Mouse (Mus musculus): Measurements from ENCODE around the gene Ccdc8. TPM values are rescaled to one million over a fixed set of nuclear protein-coding genes. Genes with fewer than 3 reads are reported as not detected.

Ccdc8 gene
- polyA plus RNA-seq, 1 experiment: 0.81 TPM

DNA sequence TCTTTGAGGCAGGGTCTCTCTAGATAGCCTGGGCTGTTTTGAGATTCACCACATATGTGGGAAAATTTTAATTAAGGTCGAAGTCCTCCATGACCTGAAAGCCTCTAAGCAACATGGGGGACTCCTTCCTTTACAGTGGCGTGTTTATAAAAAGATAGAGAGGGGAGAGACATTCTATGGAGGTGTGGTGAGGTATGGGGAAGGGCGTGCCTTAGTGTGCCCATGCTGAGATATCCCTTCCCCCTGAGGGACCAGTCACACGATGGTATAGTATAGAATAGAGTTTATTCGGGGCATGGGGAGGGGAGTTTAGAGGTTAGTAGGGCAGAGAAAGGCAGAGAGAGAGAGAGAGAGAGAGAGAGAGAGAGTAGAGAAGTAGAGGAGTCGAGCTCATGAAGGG is 14.3 kb upstream of the Ccdc8 start:
- TF ChIP-seq POLR2A (IDR thresholded peaks at IDR 0.05; ENCODE audit: low read depth, low read length) (no peak), CTCF (conservative IDR thresholded peaks at IDR 0.05; ENCODE audit: insufficient read depth, insufficient read length, low read depth, low read length) (no peak)
- no peak overlapping the region for H3K4me3 ChIP-seq (ENCODE audit: insufficient read depth, low read depth, low read length)
- H3K4me1 ChIP-seq (ENCODE audit: control insufficient read depth, insufficient read depth, low read length): no peaks in the 10 kb centered on the region
- DNase-seq: no peak
- H3K27me3 ChIP-seq (replicated peaks; ENCODE audit: control insufficient read depth, insufficient read depth, low read length): no peaks in the 10 kb centered on the region
- no peaks in the 10 kb centered on the region for H3K36me3 ChIP-seq (ENCODE audit: control insufficient read depth, insufficient read depth, low read length)
- H3K27ac ChIP-seq (ENCODE audit: insufficient read depth, low read depth, low read length): no peak overlapping the region
- WGBS: 74% methylated on average over 6 of the region's 6 CpGs

DNA sequence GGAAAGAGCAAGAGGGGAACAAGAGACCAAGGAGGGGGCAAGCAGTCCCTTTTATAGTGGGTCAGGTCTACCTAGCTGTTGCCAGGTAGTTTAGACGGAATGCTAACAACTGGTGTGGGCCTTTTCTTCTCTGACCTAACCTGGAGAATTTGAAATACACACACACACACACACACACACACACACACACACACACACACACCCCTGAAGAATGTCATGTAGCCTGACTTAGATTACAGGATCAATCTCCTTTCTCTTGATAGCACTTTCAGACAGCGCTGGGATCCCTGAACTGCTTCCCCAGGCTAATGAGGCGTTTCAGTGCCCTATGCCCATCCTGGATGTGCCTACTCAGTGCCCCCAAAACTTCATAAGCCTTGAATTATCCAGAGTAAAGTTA is 13.9 kb upstream of the Ccdc8 start:
- WGBS: 81% methylated on average over 3 of the region's 3 CpGs
- H3K4me1 ChIP-seq (ENCODE audit: control insufficient read depth, insufficient read depth, low read length): no peaks in the 10 kb centered on the region
- no peak for DNase-seq
- no peak overlapping the region for H3K4me3 ChIP-seq (ENCODE audit: insufficient read depth, low read depth, low read length)
- no peaks in the 10 kb centered on the region for H3K27me3 ChIP-seq (replicated peaks; ENCODE audit: control insufficient read depth, insufficient read depth, low read length)
- no peaks in the 10 kb centered on the region for H3K36me3 ChIP-seq (ENCODE audit: control insufficient read depth, insufficient read depth, low read length)
- no peak overlapping the region for H3K27ac ChIP-seq (ENCODE audit: insufficient read depth, low read depth, low read length)
- TF ChIP-seq CTCF (conservative IDR thresholded peaks at IDR 0.05; ENCODE audit: insufficient read depth, insufficient read length, low read depth, low read length) (no peak), POLR2A (IDR thresholded peaks at IDR 0.05; ENCODE audit: low read depth, low read length) (no peak)

DNA sequence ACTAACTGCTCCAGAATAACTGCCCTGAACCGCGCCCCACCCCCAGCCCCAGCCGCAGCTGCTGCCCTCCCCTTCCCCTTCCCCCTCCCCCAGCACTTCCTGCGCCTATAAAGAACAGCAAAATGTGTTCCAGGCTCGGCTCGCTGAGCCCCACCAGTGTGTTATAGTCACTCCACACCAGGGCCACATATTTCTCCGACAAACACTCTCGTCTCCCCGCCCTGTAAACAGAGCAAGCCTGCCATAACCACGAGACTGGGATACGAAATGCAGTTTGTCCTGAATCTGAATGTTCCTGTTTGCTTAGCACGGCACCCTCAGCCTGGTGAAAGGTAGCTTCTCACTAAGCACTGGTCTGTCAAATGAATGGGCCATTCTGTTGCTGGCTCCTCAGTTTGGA is 12.2 kb upstream of the Ccdc8 start:
- 2% methylated on average over 12 of the region's 12 CpGs for WGBS

DNA sequence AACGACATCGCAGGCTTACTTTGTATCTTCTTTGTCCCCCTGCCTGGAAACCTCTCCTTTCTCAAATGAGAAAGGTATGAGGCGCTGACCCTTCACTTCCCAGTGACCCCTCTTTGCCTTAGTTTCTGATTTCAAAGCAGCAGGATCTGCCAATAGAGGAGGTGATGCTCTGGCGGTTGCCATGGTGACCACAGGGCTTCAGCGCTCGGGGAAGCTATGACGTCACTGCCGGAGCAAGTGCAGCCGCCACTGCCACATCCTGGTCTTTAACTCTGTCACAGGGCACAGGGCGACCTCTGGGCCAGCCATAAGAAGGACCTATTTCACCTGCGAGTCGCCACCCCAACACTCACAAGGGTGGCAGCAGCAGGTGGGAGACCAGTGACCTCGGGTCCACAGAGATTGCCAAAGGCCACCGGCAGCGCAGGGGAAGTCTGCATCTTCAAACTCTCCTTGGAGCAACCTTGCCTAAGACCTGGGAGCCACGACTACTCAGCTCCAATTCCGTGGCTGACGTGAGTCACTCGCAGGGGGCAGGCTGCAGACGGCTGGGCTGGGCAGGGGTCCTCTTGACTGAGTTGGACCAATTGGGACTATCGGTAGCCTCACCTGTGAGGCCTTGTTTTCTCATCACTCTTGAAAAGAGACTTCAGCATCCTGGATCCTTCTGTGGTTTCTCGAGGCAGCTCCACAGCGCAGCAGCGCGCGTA is 9.5 kb upstream of the Ccdc8 start, which contains the start of gene Gm42372:
TSS of gene Gm42372 (plus strand) at position 228 of the 710 bp plus-strand sequence.
- Histone ChIP-seq H3K36me3 (ENCODE audit: control insufficient read depth, insufficient read depth, low read length) (no peaks in the 10 kb centered on the region), H3K27ac (ENCODE audit: insufficient read depth, low read depth, low read length) (no peak within 1 kb of the TSS), H3K4me1 (ENCODE audit: control insufficient read depth, insufficient read depth, low read length) (no peaks in the 10 kb centered on the region), H3K27me3 (replicated peaks; ENCODE audit: control insufficient read depth, insufficient read depth, low read length) (no peaks in the 10 kb centered on the region), H3K4me3 (ENCODE audit: insufficient read depth, low read depth, low read length) (no peak within 1 kb of the TSS)
- 33% methylated on average over 26 of the region's 26 CpGs for WGBS
- peak; percentile 17 for DNase-seq
- no peak for TF ChIP-seq POLR2A (IDR thresholded peaks at IDR 0.05; ENCODE audit: low read depth, low read length)
- TF ChIP-seq CTCF (conservative IDR thresholded peaks at IDR 0.05; ENCODE audit: insufficient read depth, insufficient read length, low read depth, low read length): no peak

More for the DNA sequence above, 12.2 kb upstream of the Ccdc8 start:
- Histone ChIP-seq H3K4me3 (ENCODE audit: insufficient read depth, low read depth, low read length) (peak overlapping the region; percentile 2; the same call in 1 of the 2 replicates), H3K27me3 (replicated peaks; ENCODE audit: control insufficient read depth, insufficient read depth, low read length) (no peaks in the 10 kb centered on the region), H3K36me3 (ENCODE audit: control insufficient read depth, insufficient read depth, low read length) (no peaks in the 10 kb centered on the region), H3K27ac (ENCODE audit: insufficient read depth, low read depth, low read length) (no peak overlapping the region), H3K4me1 (ENCODE audit: control insufficient read depth, insufficient read depth, low read length) (no peaks in the 10 kb centered on the region)
- DNase-seq: peak; percentile 10
- TF ChIP-seq CTCF (conservative IDR thresholded peaks at IDR 0.05; ENCODE audit: insufficient read depth, insufficient read length, low read depth, low read length): no peak
- no peak for TF ChIP-seq POLR2A (IDR thresholded peaks at IDR 0.05; ENCODE audit: low read depth, low read length)

DNA sequence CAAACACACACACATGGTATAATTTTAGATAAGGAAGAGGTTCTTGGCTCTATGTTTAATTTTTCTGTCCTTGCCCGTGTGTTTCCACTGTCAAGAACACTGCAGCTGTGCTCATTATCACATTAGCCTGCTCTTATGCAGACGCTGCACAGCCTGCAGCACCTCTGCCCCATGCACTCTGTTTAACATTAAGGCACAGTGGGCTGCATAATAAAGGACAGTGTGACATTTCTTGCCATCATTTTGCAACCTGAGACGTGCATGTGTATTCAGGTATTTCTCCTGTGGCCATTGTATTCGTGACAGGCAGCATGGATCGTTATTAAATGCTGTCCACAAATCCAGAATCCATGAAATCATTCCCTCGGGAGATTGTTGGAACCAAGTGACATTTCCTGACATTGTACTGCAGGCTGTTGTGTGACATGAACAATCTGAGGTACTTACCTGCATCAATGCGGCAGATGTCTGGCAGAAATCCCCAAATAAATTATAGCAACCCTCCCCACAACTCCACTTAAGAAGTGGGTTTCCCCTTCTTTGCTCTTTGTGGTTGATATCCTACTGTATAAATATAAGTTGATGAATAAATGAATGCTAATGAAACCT is 4.9 kb upstream of the Ccdc8 start:
- no peaks in the 10 kb centered on the region for H3K36me3 ChIP-seq (ENCODE audit: control insufficient read depth, insufficient read depth, low read length)
- no peaks in the 10 kb centered on the region for H3K4me1 ChIP-seq (ENCODE audit: control insufficient read depth, insufficient read depth, low read length)
- TF ChIP-seq POLR2A (IDR thresholded peaks at IDR 0.05; ENCODE audit: low read depth, low read length): no peak
- TF ChIP-seq CTCF (conservative IDR thresholded peaks at IDR 0.05; ENCODE audit: insufficient read depth, insufficient read length, low read depth, low read length): no peak
- no peaks in the 10 kb centered on the region for H3K27me3 ChIP-seq (replicated peaks; ENCODE audit: control insufficient read depth, insufficient read depth, low read length)
- no peak for DNase-seq
- 35% methylated on average over 7 of the region's 7 CpGs for WGBS
- H3K4me3 ChIP-seq (ENCODE audit: insufficient read depth, low read depth, low read length): no peak overlapping the region
- H3K27ac ChIP-seq (ENCODE audit: insufficient read depth, low read depth, low read length): no peak overlapping the region

DNA sequence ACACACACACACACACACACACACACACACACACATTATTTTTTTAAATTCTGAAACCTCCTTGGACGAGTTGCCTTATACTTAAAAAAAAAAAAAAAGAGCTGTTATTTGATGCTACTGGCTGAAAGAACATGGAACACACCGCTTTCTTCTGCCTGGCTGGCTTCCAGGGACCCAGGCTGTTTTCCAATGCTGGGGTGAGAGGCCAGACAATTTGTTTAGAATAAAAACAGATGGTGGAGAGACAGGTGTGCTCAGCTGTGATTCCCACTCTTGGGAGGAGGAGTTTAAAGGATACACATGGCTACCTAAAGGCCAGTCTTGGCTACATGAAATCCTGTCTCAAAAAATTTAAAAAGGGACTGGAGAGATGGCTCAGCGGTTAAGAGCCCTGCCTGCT is 4.1 kb upstream of the Ccdc8 start:
- Histone ChIP-seq H3K4me3 (ENCODE audit: insufficient read depth, low read depth, low read length) (no peak overlapping the region), H3K4me1 (ENCODE audit: control insufficient read depth, insufficient read depth, low read length) (no peaks in the 10 kb centered on the region), H3K27me3 (replicated peaks; ENCODE audit: control insufficient read depth, insufficient read depth, low read length) (no peaks in the 10 kb centered on the region), H3K27ac (ENCODE audit: insufficient read depth, low read depth, low read length) (no peak overlapping the region), H3K36me3 (ENCODE audit: control insufficient read depth, insufficient read depth, low read length) (no peaks in the 10 kb centered on the region)
- 35% methylated on average over 3 of the region's 3 CpGs for WGBS
- peak; percentile 39 for DNase-seq
- no peak for TF ChIP-seq POLR2A (IDR thresholded peaks at IDR 0.05; ENCODE audit: low read depth, low read length)
- no peak for TF ChIP-seq CTCF (conservative IDR thresholded peaks at IDR 0.05; ENCODE audit: insufficient read depth, insufficient read length, low read depth, low read length)

DNA sequence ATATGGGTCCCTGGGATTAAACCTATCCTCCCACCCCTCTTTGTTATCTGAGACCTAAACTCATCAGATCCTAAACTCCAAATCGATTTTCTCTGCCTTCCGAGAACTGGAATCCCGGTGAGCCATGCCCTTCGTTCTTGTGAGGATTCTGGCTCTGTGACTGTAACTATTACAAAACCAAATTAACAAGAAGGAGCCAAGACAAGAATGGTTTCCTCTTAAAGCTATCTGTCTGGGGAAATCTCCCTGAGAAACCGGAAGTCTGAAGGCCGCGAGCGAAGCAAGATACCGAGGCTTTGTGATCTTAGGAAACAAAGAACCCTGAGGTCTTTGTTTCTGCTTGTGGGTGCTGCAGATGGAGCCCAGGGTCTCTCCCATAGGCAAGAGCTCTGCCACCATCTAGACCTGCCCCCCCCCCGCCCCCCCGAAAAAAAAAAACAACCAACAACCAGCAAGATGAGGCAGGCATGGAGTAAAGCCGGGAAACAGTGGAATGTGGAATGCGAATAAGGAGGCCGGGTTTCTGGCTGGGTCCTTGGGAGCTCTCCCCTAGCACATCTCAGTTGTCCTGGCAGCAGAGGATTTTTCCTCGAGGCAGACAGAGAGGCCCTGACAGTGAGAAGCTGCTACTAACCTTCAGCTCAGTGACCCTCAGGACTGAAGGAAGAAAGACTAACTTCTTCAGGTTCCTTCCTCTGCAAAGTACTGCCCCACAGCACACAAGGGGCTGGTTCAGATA is 2.3 kb upstream of the Ccdc8 start:
- DNase-seq: no peak
- H3K4me3 ChIP-seq (ENCODE audit: insufficient read depth, low read depth, low read length): no peak overlapping the region
- TF ChIP-seq CTCF (conservative IDR thresholded peaks at IDR 0.05; ENCODE audit: insufficient read depth, insufficient read length, low read depth, low read length): no peak
- TF ChIP-seq POLR2A (IDR thresholded peaks at IDR 0.05; ENCODE audit: low read depth, low read length): no peak
- no peak overlapping the region for H3K27ac ChIP-seq (ENCODE audit: insufficient read depth, low read depth, low read length)
- H3K36me3 ChIP-seq (ENCODE audit: control insufficient read depth, insufficient read depth, low read length): no peaks in the 10 kb centered on the region
- no peaks in the 10 kb centered on the region for H3K27me3 ChIP-seq (replicated peaks; ENCODE audit: control insufficient read depth, insufficient read depth, low read length)
- H3K4me1 ChIP-seq (ENCODE audit: control insufficient read depth, insufficient read depth, low read length): no peaks in the 10 kb centered on the region
- 37% methylated on average over 15 of the region's 15 CpGs for WGBS
